Mouse (Mus musculus) limb, embryonic 13.5 days (tissue): ENCODE results near the gene Gm10181. TPM values are rescaled to one million over a fixed set of nuclear protein-coding genes. Genes with fewer than 3 reads are reported as not detected.
"Not testable (repeated sequence)": the region's sequence is repeated elsewhere in the genome, so short reads cannot be mapped to it uniquely, and the experiment has no call there.

Experiments
- ATAC-seq: fragments of 200-750 bp; cut with Nextera tagmentation; 2 replicates; pipeline ENCODE4 v1.8.0; 2017; ENCODE audit warnings: low read depth, moderate number of reproducible peaks, moderate TSS enrichment; ENCODE audit not compliant: low FRiP score
- H3K27ac ChIP-seq: fragments of 300-500 bp; sonication (generic); 2 replicates; pipeline ENCODE4 v1.5.1; 2015; ENCODE audit warnings: inconsistent platforms, mild to moderate bottlenecking, moderate library complexity
- H3K27me3 ChIP-seq: fragments of 300-500 bp; sonication (generic); 2 replicates; pipeline ENCODE4 v1.6.1; 2015; ENCODE audit warnings: mild to moderate bottlenecking, inconsistent platforms
- H3K36me3 ChIP-seq: fragments of 300-500 bp; sonication (generic); 2 replicates; pipeline ENCODE4 v1.6.1; 2015; ENCODE audit warnings: inconsistent platforms, mild to moderate bottlenecking, moderate library complexity
- H3K4me1 ChIP-seq: fragments of 300-500 bp; sonication (generic); 2 replicates; pipeline ENCODE4 v1.6.1; 2015; ENCODE audit warnings: inconsistent platforms
- H3K4me2 ChIP-seq: fragments of 300-500 bp; sonication (generic); replicated peaks from 2 replicates; pipeline ENCODE4 v1.6.1; 2015; ENCODE audit warnings: inconsistent platforms, mild to moderate bottlenecking, moderate library complexity
- H3K4me3 ChIP-seq: fragments of 300-500 bp; sonication (generic); 2 replicates; pipeline ENCODE4 v1.5.1; 2015; ENCODE audit warnings: moderate library complexity, mild to moderate bottlenecking, inconsistent platforms
- H3K9ac ChIP-seq: fragments of 300-500 bp; sonication (generic); 2 replicates; pipeline ENCODE4 v1.6.1; 2015; ENCODE audit warnings: mild to moderate bottlenecking, inconsistent platforms
- H3K9me3 ChIP-seq: fragments of 300-500 bp; sonication (generic); 2 replicates; pipeline ENCODE4 v1.6.1; 2016; ENCODE audit warnings: inconsistent platforms
- WGBS: fragments of 180-500 bp; shearing (Covaris S2); methylation state at CpG from one replicate; pipeline ENCODE4 v1.1.7; 2015; 5-methylcytosine and 5-hydroxymethylcytosine counted together
- polyA plus RNA-seq: library from polyadenylated mRNA; unstranded; fragments of >200 nt; fragmentation: Nextera tagmentation; extraction: Ambion mirVana; gene quantifications from 2 replicates; pipeline ENCODE4 v1.2.1, GENCODE M21; 2015

Gm10181 gene
- polyA plus RNA-seq, 1 experiment from 2014 or later: not detected

DNA sequence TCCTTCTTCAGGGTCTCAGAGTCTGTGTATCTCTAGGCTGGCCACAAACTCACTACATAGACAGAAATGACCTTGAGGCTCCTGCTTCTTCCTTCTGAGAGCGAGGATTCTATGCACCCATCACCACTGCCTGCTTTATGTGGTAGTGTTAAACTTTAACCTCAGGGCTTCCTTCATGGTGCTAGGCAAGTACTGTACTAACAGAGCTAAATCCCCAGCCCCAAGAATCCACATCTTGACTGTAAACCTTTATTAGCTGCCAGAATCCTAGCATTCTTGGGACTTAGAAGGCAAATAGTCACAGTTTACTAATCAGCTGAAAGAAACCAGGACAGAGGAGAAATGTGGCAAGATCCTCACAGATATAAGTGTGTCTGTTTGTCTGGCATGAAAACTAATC lies 1.6 kb downstream of the Gm10181 start:
- Histone ChIP-seq H3K27me3 (no peaks in the 10 kb centered on the region), H3K9ac (no peak overlapping the region), H3K9me3 (no peaks in the 10 kb centered on the region), H3K36me3 (no peaks in the 10 kb centered on the region), H3K4me3 (no peak overlapping the region), H3K4me2 (no peak overlapping the region), H3K4me1 (peaks cover 8% of the 10 kb centered on the region; the same call in 1 of the 2 replicates), H3K27ac (no peak overlapping the region)
- no peak for ATAC-seq
- 25% methylated on average over 1 of the region's 1 CpGs for WGBS

DNA sequence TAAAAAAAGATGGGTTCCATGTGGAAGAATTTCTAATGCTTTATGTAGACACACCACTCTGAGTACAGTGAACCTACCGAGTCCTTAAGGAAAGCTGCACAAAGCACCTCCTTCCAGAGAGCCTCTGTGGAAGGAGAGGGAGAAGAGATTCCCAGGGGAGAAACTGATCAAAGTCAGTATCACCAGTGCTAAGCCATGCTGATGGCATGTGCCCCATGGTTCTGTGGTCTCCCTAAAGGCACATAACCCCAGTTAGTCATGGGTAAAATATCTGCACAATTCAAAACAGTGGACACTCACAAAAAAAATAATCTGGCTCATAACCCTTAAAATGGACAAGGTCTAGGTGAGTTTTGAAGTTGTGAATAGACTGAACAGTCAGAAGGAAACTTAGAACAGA lies 13.7 kb downstream of the Gm10181 start:
- Histone ChIP-seq H3K36me3 (peaks cover 30% of the 10 kb centered on the region), H3K4me2 (no peak overlapping the region), H3K27ac (no peak overlapping the region), H3K9ac (no peak overlapping the region), H3K4me1 (no peaks in the 10 kb centered on the region), H3K27me3 (no peaks in the 10 kb centered on the region), H3K9me3 (0 out of 2 replicates have a peak, but pooled peaks cover 12% of the 10 kb centered on the region), H3K4me3 (no peak overlapping the region)
- WGBS: 94% methylated on average over 1 of the region's 1 CpGs
- ATAC-seq: no peak

DNA sequence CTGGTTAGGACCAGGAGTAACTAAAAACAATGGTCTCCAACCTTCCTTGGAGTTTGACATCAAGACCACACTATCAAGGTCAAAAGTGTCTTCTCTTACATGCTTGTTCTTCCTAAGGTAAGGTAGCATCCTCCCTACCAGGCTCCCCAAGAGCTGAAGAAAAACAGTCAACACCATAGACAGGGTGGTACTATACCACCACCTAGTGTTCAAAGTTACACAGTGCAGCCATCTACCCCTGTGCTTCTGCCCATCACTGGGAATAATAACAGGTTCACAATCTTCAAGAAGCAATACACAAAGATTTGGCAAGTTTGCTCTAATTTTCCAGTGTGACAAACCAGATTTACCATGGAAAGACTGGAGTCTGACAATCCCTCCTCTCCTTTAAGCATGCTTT lies 15.4 kb downstream of the Gm10181 start:
- H3K36me3 ChIP-seq: peaks cover 40% of the 10 kb centered on the region
- no peak overlapping the region for H3K27ac ChIP-seq
- H3K9ac ChIP-seq: no peak overlapping the region
- no peak overlapping the region for H3K4me3 ChIP-seq
- H3K4me1 ChIP-seq: no peaks in the 10 kb centered on the region
- 0 out of 2 replicates have a peak, but pooled peaks cover 12% of the 10 kb centered on the region for H3K9me3 ChIP-seq
- no peak overlapping the region for H3K4me2 ChIP-seq
- no peaks in the 10 kb centered on the region for H3K27me3 ChIP-seq
- ATAC-seq: no peak

DNA sequence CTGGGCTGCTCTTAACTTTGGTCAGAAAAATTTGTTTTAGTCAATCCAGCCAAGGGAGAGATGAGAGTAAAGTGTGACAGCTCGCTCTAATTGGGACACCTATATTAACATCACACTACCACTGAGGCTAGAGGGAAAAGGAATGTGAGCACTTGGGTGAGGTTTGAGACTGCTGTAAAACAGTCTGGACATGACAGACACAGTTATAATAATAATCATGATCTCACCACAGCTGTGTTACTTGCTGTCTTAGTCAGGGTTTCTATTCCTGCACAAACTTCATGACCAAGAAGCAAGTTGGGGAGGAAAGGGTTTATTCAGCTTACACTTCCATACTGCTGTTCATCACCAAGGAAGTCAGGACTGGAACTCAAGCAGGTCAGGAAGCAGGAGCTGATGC lies 34.4 kb downstream of the Gm10181 start:
- 96% methylated on average over 1 of the region's 1 CpGs for WGBS

DNA sequence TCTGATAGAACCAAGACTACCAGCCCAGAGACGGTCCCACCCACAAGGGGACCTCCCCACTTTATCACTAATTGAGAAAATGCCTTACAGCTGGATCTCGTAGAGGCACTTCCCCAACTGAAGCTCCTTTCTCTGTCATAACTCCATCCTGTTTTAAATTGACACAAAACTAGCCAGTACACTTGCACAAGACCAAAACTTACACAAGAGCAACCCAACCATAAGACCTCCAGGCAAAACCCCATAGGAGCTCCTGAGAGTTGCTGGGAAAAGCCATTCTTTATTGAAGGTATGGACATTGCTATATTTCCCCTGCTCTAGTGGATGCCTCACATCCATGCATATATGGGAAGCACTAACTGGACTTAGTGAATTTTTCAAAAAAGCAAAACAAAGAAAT lies 34.8 kb downstream of the Gm10181 start:
- Histone ChIP-seq H3K27ac (no peak overlapping the region), H3K36me3 (peaks cover 44% of the 10 kb centered on the region), H3K9me3 (no peaks in the 10 kb centered on the region), H3K9ac (no peak overlapping the region), H3K4me2 (no peak overlapping the region), H3K4me1 (no peaks in the 10 kb centered on the region), H3K27me3 (no peaks in the 10 kb centered on the region), H3K4me3 (no peak overlapping the region)
- ATAC-seq: no peak
- WGBS: 55% methylated on average over 2 of the region's 2 CpGs

More for the DNA sequence above, 34.4 kb downstream of the Gm10181 start:
- not testable (repeated sequence) for H3K27me3 ChIP-seq, H3K9ac ChIP-seq, ATAC-seq, H3K4me2 ChIP-seq, H3K9me3 ChIP-seq, H3K4me3 ChIP-seq, H3K27ac ChIP-seq, H3K4me1 ChIP-seq
- peaks cover 44% of the 10 kb centered on the region for H3K36me3 ChIP-seq

DNA sequence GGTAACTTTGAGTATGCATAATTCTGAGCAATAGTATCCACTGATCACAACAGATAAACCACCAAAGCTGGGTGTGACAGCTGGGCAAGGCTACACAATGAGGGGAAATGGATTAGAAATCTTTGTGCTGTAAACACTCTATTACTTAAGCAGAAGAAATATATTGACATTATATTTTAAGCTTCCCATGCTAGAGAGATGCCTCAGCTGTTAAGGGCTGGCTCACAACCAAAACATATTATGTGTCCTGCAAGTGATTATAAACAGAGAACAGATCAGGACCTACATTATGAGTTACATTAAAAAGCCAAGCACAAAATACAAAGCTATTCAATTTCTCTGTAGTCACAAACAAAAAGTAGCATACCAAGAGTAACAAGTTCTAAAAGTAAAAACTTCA lies 43.0 kb downstream of the Gm10181 start:
- ATAC-seq: no peak

DNA sequence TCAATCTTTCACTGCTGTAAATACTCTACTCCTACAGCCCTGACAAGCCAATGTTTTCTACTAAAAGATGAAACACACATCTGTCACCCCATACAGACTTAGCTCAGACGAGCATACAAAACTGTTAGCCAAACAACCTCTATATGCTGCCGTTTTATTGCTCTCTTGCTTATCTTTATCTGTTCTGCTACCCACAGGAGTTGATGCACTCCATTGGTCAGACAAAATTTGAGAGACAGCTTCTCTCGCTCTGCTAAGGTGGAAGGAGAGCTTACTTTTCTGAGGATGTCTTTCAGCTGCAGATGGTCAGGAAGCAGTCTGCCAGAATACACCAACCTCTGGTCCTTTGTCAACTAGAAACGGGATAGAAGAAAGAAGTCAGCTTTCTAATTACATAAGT lies 43.7 kb downstream of the Gm10181 start:
- no peak for ATAC-seq
- Histone ChIP-seq H3K9ac (no peak overlapping the region), H3K27me3 (no peaks in the 10 kb centered on the region), H3K4me3 (no peak overlapping the region), H3K36me3 (peaks cover 13% of the 10 kb centered on the region; the same call in 1 of the 2 replicates), H3K27ac (no peak overlapping the region), H3K9me3 (no peaks in the 10 kb centered on the region), H3K4me1 (no peaks in the 10 kb centered on the region), H3K4me2 (no peak overlapping the region)
- WGBS: 78% methylated on average over 4 of the region's 4 CpGs

More for the DNA sequence above, 43.0 kb downstream of the Gm10181 start:
- no peak overlapping the region for H3K4me3 ChIP-seq
- H3K36me3 ChIP-seq: peaks cover 13% of the 10 kb centered on the region; the same call in 1 of the 2 replicates
- no peak overlapping the region for H3K27ac ChIP-seq
- no peaks in the 10 kb centered on the region for H3K9me3 ChIP-seq
- H3K4me2 ChIP-seq: no peak overlapping the region
- H3K4me1 ChIP-seq: no peaks in the 10 kb centered on the region
- H3K27me3 ChIP-seq: no peaks in the 10 kb centered on the region
- H3K9ac ChIP-seq: no peak overlapping the region

DNA sequence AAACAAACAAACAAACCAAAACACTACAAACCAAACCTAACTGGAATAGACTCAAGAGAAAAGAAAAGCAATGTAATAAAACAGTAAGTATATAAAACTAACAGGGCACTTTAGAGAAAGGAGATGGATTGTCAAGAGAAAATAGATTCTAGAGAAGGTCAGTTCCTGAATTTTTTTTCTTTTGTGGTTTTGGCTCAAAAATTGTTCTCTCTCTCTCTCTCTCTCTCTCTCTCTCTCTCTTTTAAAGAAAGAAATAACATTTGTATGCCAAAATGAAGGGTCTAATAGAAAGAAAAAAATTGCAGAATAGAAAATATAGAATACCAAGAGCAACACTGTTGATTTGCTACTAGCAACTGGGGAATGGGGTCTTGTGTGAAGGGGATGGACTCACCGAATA lies 49.7 kb downstream of the Gm10181 start:
- WGBS: 92% methylated on average over 1 of the region's 1 CpGs
- Histone ChIP-seq H3K27ac (no peak overlapping the region), H3K4me3 (no peak overlapping the region), H3K9ac (no peak overlapping the region), H3K27me3 (no peaks in the 10 kb centered on the region), H3K36me3 (no peaks in the 10 kb centered on the region), H3K9me3 (no peaks in the 10 kb centered on the region), H3K4me1 (no peaks in the 10 kb centered on the region), H3K4me2 (no peak overlapping the region)
- no peak for ATAC-seq

Other genes with a start within 250 kb of the Gm10181 start
- gene Herpud2, start 62.4 kb downstream of the Gm10181 start, polyA plus RNA-seq: 29.5 and 30.2 TPM in 2 replicates
- gene Sept7, start 163.0 kb downstream of the Gm10181 start, polyA plus RNA-seq: 320 and 324 TPM in 2 replicates